Mouse (Mus musculus) neutrophil, adult 65 days (primary cell): ENCODE measurements around the gene Rbbp9. TPM values are rescaled to one million over a fixed set of nuclear protein-coding genes. Genes with fewer than 3 reads are reported as not detected.

Source experiments
- total RNA-seq: library from RNA; stranded (reverse); gene quantifications from 2 replicates; pipeline ENCODE4 v1.2.4, GENCODE M21; 2023

Gene Rbbp9
- total RNA-seq, result 0.77 and 1.2 TPM in 2 replicates

DNA sequence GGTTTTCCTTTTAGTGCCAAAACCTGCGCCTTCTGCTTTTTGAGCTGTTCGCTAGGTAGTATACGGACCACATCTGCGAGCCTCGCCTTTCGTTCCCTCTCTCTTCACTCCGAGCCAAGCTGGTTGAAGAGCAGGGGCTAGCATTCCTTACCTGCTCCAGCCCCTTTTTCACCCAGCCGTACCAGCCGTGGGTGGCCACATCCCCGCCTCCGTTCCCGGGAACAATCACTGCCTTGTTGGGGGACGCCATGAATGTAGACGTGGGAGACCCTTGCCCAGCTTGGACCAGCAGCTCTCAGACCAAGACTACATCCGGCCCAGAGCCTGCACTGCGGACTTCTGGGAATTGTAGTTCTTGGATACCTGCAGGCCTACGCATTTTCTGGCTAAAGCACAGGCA is at the start of gene Rbbp9:
TSS of gene Rbbp9 (minus strand) at position 341 of the 400 bp plus-strand sequence.

DNA sequence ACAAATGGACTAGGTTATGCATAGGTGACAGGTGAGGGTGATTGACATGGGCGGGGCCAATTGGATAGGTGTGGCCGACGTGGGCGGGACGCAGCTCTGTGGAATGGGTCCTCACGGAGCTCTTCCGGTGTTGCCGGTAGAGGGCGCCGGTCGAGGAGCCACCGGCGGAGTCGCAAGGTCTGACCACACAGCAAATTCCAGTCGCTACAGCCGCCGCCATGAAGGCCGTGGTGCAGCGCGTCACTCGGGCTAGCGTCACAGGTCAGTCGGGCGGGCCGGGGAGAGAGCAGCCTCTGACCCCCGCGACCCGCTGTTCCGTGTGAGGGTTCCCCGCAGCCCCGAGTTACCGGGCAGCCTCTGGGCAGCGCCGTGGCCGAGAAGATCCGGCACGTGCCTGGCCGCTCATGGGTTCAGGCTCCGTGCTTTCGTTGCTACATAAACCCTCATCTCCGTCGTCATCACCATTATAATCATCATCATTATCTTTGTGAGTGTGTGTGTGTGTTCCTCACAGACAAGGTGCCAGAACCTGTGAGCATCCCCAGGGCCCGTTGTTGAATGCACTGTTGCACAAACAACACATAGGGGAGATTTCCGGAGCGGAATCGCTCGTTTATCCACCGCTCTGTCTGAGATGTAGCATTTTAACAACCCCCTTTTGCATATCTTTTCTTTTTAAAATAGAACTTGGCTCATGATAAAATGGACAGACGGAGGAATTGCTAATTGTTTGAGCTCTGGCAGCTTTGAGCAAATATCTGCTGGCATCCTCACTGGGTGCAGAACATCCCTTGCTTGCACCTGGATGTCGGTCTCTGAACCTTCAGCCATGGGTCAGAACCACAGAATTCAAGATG is 49.4 kb upstream of the Rbbp9 start, which contains the start of gene Dtd1:
TSS of gene Dtd1 (plus strand) at position 67 of the 857 bp plus-strand sequence.

DNA sequence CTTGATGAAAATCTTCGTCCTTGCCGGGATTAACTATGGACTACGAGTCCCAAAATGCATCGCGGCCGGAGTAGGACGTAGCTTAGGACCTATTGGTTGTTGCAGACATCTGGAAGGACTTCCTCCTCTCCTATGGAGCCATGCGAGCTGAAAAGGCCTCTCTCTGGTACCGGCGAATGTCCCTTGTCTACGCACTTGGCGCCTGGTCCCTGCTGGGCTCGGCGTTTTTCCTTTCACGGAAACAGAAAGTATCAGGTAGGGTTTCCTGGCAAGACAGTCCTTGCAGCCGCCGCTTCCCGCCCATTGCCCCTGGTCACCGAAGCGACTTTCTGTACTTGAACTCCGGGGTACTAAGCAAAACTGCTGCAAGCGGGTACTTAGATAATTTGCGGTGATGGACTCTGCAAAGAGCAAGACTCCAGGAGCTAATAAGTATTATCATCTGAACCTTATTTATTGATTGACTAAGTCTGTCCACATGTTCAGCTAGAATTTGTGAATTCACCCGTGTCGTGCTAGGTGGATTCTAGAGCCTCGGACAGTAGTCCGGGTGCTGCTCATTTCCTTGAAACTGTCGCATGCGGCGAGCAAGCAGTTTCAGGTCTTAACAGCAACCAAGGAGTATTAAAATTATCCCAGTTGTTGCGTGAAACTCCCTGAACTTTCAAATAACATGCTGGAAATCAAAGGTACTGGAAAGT is 43.4 kb upstream of the Rbbp9 start, which contains the start of gene Smim26:
TSS of gene Smim26 (plus strand) at position 104 of the 701 bp plus-strand sequence.

DNA sequence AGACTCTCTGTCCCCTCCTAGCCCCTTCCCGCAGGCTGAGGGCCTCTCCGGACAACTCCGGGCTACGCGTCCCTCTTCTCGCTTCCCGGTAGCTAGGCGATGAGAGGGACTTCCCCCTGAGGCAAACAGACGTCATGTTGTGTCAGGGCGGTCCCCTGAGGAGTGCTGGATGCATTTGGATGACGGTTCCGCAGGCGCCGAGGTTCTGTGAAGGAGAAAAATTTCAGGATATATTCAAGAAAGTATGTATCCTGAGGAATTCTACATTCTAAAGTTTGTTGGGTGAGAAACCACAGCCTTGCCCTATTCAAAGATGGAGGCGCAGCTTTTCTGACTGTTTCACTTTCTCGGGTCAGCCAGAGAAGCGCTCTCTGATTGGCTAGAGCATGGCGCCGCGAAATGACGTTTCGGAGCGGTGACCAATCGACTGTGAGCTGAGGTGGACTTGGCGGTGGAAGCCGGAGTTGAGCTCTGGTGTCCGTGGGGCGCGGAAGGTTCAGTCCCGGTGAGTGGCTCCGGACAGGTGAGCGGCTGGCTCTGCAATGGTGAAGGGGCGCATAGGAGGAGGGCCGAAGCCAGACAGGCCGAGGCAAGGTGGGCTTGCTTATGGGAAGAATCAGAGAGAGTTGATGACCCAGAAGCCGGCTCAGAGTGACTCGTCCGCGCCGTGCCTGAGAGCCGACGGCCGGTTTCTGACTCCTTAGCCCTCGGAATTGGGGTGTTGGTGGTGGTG is 5.3 kb upstream of the Rbbp9 start, which contains the start of gene Sec23b:
TSS of gene Sec23b (plus strand) at position 410 of the 733 bp plus-strand sequence.

DNA sequence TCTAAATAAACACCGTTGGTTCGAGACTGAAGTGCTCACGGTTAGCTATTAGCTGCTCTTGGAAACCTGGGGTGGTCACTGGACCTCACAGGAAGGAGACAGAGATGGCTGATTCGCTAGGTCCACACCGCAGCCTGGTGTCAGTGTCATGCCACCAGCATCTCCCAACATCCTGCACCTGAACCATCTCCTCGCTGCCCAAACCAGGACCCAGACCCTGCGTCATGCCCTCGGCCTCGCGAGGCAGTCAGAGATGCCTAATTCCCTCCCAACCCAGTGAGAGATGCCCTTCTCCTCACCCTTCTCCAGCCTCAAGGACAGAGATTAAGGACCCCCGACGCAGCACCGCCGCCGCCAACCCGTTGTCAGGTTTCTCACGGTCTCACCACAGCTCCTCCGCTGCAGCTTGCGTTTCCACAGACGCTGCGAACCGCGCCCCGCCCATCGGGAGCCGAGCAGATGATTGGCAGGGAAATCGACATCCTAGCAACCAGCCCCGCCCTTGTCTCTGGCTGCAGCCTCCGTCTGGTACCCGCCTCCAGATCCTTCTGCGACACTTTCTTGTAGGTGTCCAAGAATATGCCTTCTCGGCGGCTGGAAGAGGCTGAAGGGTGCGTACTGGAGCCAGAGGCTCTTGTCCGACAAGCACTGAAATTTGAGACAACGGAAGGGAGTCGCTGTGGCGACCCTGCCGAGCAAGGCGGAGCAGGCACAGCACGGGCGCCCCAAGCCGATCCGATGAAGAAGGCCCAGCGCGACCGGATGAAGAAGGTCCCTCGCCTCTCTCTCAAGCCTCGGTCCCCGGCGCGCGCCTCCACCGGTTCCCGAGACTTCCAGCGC is 23.5 kb downstream of the Rbbp9 start, which contains the start of the genes Dzank1 and Polr3f:
TSS of gene Dzank1 (minus strand) at position 434 of the 840 bp plus-strand sequence.
TSS of gene Polr3f (plus strand) at position 738 of the 840 bp plus-strand sequence.

Other genes starting within 250 kb of the Rbbp9 start
- not detected in 2 replicates for gene Ovol2, start 218.7 kb downstream of the Rbbp9 start, total RNA-seq
- 13.1 and 19.7 TPM in 2 replicates for gene Kat14, start 181.9 kb downstream of the Rbbp9 start, total RNA-seq
- gene Pet117, start 181.9 kb downstream of the Rbbp9 start, total RNA-seq, result 2.9 and 4.8 TPM in 2 replicates
- gene Dzank1, start 23.5 kb downstream of the Rbbp9 start, total RNA-seq, result 0.11 and 0.41 TPM in 2 replicates
- gene Polr3f, start 23.2 kb downstream of the Rbbp9 start, total RNA-seq, result 31.9 and 39.7 TPM in 2 replicates
- gene Sec23b, start 5.4 kb upstream of the Rbbp9 start, total RNA-seq, result 43.5 and 44.7 TPM in 2 replicates
- gene Smim26, start 43.2 kb upstream of the Rbbp9 start, total RNA-seq, result 4.3 TPM in 2 replicates
- 6.0 and 6.1 TPM in 2 replicates for gene Dtd1, start 49.0 kb upstream of the Rbbp9 start, total RNA-seq